Comparison of ENCODE assay signal across 23 mouse cellular contexts in genomic region chr4:137500953-137501352, GRCm38 (mm10). TPM values are rescaled to one million over a fixed set of nuclear protein-coding genes. Genes with fewer than 3 reads are reported as not detected.
A peak's percentile ranks its signal among the peaks of the same experiment; 100 is the strongest.
DNase-seq lines count a peak whose midpoint lies in the region; ATAC-seq and TF ChIP-seq lines count a peak whose summit lies in the region.
"Had no signal": no experiment of that assay in that cellular context is flagged by ENCODE, and none has a peak within 500 bp of the region (broad histone marks: within the 10 kb centered on the region; RNA-seq: fewer than 3 reads in every experiment).

No protein-coding gene starts in this region.

- H3K27ac ChIP-seq in heart, adult 2 months, result peak overlapping the region; percentile 69
- H3K27ac ChIP-seq in heart, embryonic 12.5 days (ENCODE audit: poor library complexity, severe bottlenecking), result no peak overlapping the region
- H3K27ac ChIP-seq in forebrain, embryonic 13.5 days, result no peak overlapping the region
- H3K27ac ChIP-seq: hindbrain, embryonic 14.5 days; liver, embryonic 13.5 days; midbrain, embryonic 15.5 days had no signal

- TF ChIP-seq CTCF in heart, adult 2 months (IDR thresholded peaks at IDR 0.05), result no peak
- TF ChIP-seq CTCF in C2C12 (IDR thresholded peaks at IDR 0.05; ENCODE audit: control insufficient read depth, insufficient read depth, insufficient read length), result no peak

- H3K36me3 ChIP-seq in heart, adult 2 months (ENCODE audit: control insufficient read depth, insufficient read depth, low read length), result peaks cover 8% of the 10 kb centered on the region
- H3K36me3 ChIP-seq in heart, embryonic 12.5 days, result peaks cover 51% of the 10 kb centered on the region
- H3K36me3 ChIP-seq in C2C12 (ENCODE audit: control insufficient read depth, insufficient read depth), result peaks cover 49% of the 10 kb centered on the region
- H3K36me3 ChIP-seq in forebrain, embryonic 13.5 days (ENCODE audit: poor library complexity, severe bottlenecking), result 0 out of 2 replicates have a peak, but pooled peaks cover 5% of the 10 kb centered on the region
- H3K36me3 ChIP-seq: midbrain, embryonic 15.5 days had no signal

- no peak for TF ChIP-seq EP300 in heart, adult 2 months (IDR thresholded peaks at IDR 0.05; ENCODE audit: insufficient read depth, low read depth, low read length)

- H3K4me1 ChIP-seq in heart, adult 2 months (ENCODE audit: control insufficient read depth, insufficient read depth, low read length), result peaks cover 62% of the 10 kb centered on the region
- H3K4me1 ChIP-seq in heart, embryonic 12.5 days (replicated peaks), result peaks cover 83% of the 10 kb centered on the region
- H3K4me1 ChIP-seq in forebrain, embryonic 13.5 days, result no peaks in the 10 kb centered on the region
- H3K4me1 ChIP-seq: midbrain, embryonic 15.5 days had no signal

- H3K27me3 ChIP-seq in heart, adult 2 months (ENCODE audit: control insufficient read depth, insufficient read depth, low read length), result no peaks in the 10 kb centered on the region
- H3K27me3 ChIP-seq in heart, embryonic 12.5 days (replicated peaks), result no peaks in the 10 kb centered on the region
- H3K27me3 ChIP-seq in C2C12 (ENCODE audit: control insufficient read depth, insufficient read depth, insufficient read length), result no peaks in the 10 kb centered on the region
- H3K27me3 ChIP-seq in forebrain, embryonic 13.5 days, result no peaks in the 10 kb centered on the region
- H3K27me3 ChIP-seq: liver, embryonic 13.5 days; midbrain, embryonic 15.5 days had no signal

- peak overlapping the region; percentile 1; the same call in 1 of the 2 replicates for H3K9ac ChIP-seq in heart, adult 2 months (ENCODE audit: low read depth, low read length)
- no peak overlapping the region for H3K9ac ChIP-seq in heart, embryonic 12.5 days
- H3K9ac ChIP-seq in forebrain, embryonic 13.5 days, result no peak overlapping the region
- H3K9ac ChIP-seq: hindbrain, embryonic 14.5 days; liver, embryonic 13.5 days; midbrain, embryonic 15.5 days had no signal

- H3K4me3 ChIP-seq in heart, adult 2 months, result no peak overlapping the region
- H3K4me3 ChIP-seq in heart, embryonic 12.5 days, result no peak overlapping the region
- no peak overlapping the region for H3K4me3 ChIP-seq in C2C12 (ENCODE audit: insufficient read depth, poor library complexity, severe bottlenecking)
- no peak overlapping the region for H3K4me3 ChIP-seq in forebrain, embryonic 13.5 days
- H3K4me3 ChIP-seq: liver, embryonic 13.5 days; midbrain, embryonic 15.5 days had no signal

- no peak for TF ChIP-seq POLR2A in heart, adult 2 months (IDR thresholded peaks at IDR 0.05; ENCODE audit: insufficient read depth, low read depth, low read length)

- intact Hi-C loops in heart, adult 2 months (cut with DNase I), result loop anchor here (2.0 kb wide), 1 partner anchor 58 kb away; no protein-coding TSS in a partner anchor

- no peak overlapping the region for H3K4me2 ChIP-seq in heart, embryonic 12.5 days
- no peak overlapping the region for H3K4me2 ChIP-seq in forebrain, embryonic 13.5 days
- H3K4me2 ChIP-seq: hindbrain, embryonic 14.5 days; liver, embryonic 13.5 days; midbrain, embryonic 15.5 days had no signal

- no peak for ATAC-seq in heart, embryonic 12.5 days (ENCODE audit: insufficient number of reproducible peaks, low FRiP score)
- ATAC-seq in CD4-positive, CD25-positive, alpha-beta regulatory T cell, adult 4 months, result no peak
- ATAC-seq in forebrain, embryonic 13.5 days, result no peak
- ATAC-seq: forebrain, embryonic 14.5 days; lung, postnatal 0 days; midbrain, embryonic 15.5 days had no signal

- peak in 1 of 2 experiments; percentile 51 for DNase-seq in heart, adult 2 months
- peak; percentile 76 for DNase-seq in 3134 (ENCODE audit: extremely low read depth, insufficient read length, low spot score)
- DNase-seq in adrenal gland, postnatal 36 days, result peak; percentile 68 to 82
- DNase-seq: cerebellum, adult 8-10 months; embryo, embryonic 11 days; kidney, adult 11 months; kidney, postnatal 25 days; liver, embryonic 13.5 days; right cerebral cortex, postnatal 14 days; thymus, adult 18-20 months had no signal

- 42% methylated on average over 5 of the region's 5 CpGs for WGBS in heart, adult 2 months
- 61% methylated on average over 5 of the region's 5 CpGs for WGBS in heart, embryonic 12.5 days
- WGBS in forebrain, embryonic 13.5 days, result 97% methylated on average over 5 of the region's 5 CpGs

- H3ac ChIP-seq in C2C12 (ENCODE audit: control insufficient read depth, insufficient read length, low read depth), result no peak overlapping the region

- peaks cover 45% of the 10 kb centered on the region for H3K79me3 ChIP-seq in C2C12 (ENCODE audit: low read depth)

- peaks cover 6% of the 10 kb centered on the region for H3K79me2 ChIP-seq in heart, adult 2 months (replicated peaks; ENCODE audit: control insufficient read depth, insufficient read depth, low read length)
- H3K79me2 ChIP-seq in C2C12 (ENCODE audit: control insufficient read depth, insufficient read depth), result peaks cover 79% of the 10 kb centered on the region

- H3K9me3 ChIP-seq in heart, embryonic 12.5 days (replicated peaks), result no peaks in the 10 kb centered on the region
- H3K9me3 ChIP-seq in forebrain, embryonic 13.5 days (replicated peaks), result no peaks in the 10 kb centered on the region
- H3K9me3 ChIP-seq: liver, embryonic 13.5 days; midbrain, embryonic 15.5 days had no signal

TF ChIP-seq in C2C12, 6 proteins besides CTCF, POLR2A, EP300 and RAD21:
- TF ChIP-seq CEBPB (IDR thresholded peaks at IDR 0.05; ENCODE audit: low read depth), result no peak
- peak; percentile 54 for TF ChIP-seq USF1 (IDR thresholded peaks at IDR 0.05; ENCODE audit: low read depth)
- peak; percentile 44 for TF ChIP-seq MYOD1 (IDR thresholded peaks at IDR 0.05; ENCODE audit: control insufficient read depth, insufficient read length, low read depth)
- TF ChIP-seq FOSL1 (IDR thresholded peaks at IDR 0.05; ENCODE audit: insufficient read depth, low read length, poor library complexity, severe bottlenecking), result peak; percentile 94
- peak; percentile 31 for TF ChIP-seq MAX (IDR thresholded peaks at IDR 0.05)
- no peak for TF ChIP-seq MYOG (IDR thresholded peaks at IDR 0.05; ENCODE audit: control insufficient read depth, extremely low read depth, insufficient read length)

RNA-seq across cellular contexts. Expression of gene Hspg2, which starts 32.4 kb away (rescaled TPM):
- 100 to 1,000 TPM; 174 to 190 TPM for total RNA-seq in heart, adult 2 months (2021)
- 86.7 and 114 TPM in 2 replicates for polyA plus RNA-seq in heart, adult 2 months (2012; rRNA removed)
- polyA plus RNA-seq in heart, embryonic 12.5 days (2016; fragmentation: Nextera tagmentation; extraction: Ambion mirVana), result 51.8 and 61.5 TPM in 2 replicates
- polyA plus RNA-seq in C2C12 (2012; fragmentation: generic; extraction: Trizol), result 108 TPM
- 100 to 1,000 TPM; 141 to 263 TPM for total RNA-seq in adrenal gland, postnatal 36 days (2021)
- polyA plus RNA-seq in CD4-positive, CD25-positive, alpha-beta regulatory T cell, adult 4 months (2017; shearing (Covaris generic)), result not detected
- 4.8 and 6.5 TPM in 2 replicates for polyA plus RNA-seq in forebrain, embryonic 13.5 days (2015; fragmentation: Nextera tagmentation; extraction: Ambion mirVana)

RNA-seq across cellular contexts. Expression of gene 1700013G24Rik, which starts 47.9 kb away (rescaled TPM):
- not detected for total RNA-seq in heart, adult 2 months (2021)
- 0.38 and 0.57 TPM in 2 replicates for polyA plus RNA-seq in heart, adult 2 months (2012; rRNA removed)
- polyA plus RNA-seq in heart, embryonic 12.5 days (2016; fragmentation: Nextera tagmentation; extraction: Ambion mirVana), result not detected in 2 replicates
- polyA plus RNA-seq in C2C12 (2012; fragmentation: generic; extraction: Trizol), result 0.06 TPM
- total RNA-seq in adrenal gland, postnatal 36 days (2021), result not detected
- not detected for polyA plus RNA-seq in CD4-positive, CD25-positive, alpha-beta regulatory T cell, adult 4 months (2017; shearing (Covaris generic))
- polyA plus RNA-seq in forebrain, embryonic 13.5 days (2015; fragmentation: Nextera tagmentation; extraction: Ambion mirVana), result not detected in 2 replicates
- total RNA-seq: layer of hippocampus, postnatal 10 days; left cerebral cortex, postnatal 25 days; megakaryocyte, adult 5-6 weeks had no signal
- polyA plus RNA-seq: brain, embryonic 14.5 days; forebrain, embryonic 14.5 days; hindbrain, embryonic 14.5 days; liver, embryonic 13.5 days; lung, postnatal 0 days; midbrain, embryonic 15.5 days; urinary bladder, adult 2 months had no signal
